Comparison of ENCODE assay signal across 9 mouse cellular contexts in genomic region chr12:3356824-3357223, GRCm38 (mm10). TPM values are rescaled to one million over a fixed set of nuclear protein-coding genes. Genes with fewer than 3 reads are reported as not detected.
DNase-seq lines count a peak whose midpoint lies in the region; ATAC-seq lines count a peak whose summit lies in the region.
"Had no signal": no experiment of that assay in that cellular context is flagged by ENCODE, and none has a peak within 500 bp of the region (broad histone marks: within the 10 kb centered on the region; RNA-seq: fewer than 3 reads in every experiment).

No protein-coding gene starts in this region.

- DNase-seq in heart, adult 9 months (ENCODE audit: low spot score in 2 of 2), result no peak
- DNase-seq in CD4-positive helper T cell, adult 2 months (ENCODE audit: low read depth, low spot score), result peak; percentile 80
- DNase-seq in embryonic facial prominence, embryonic 10.5 days (ENCODE audit: low spot score), result no peak
- DNase-seq in adrenal gland, adult 8-10 months, result no peak
- DNase-seq in c-Kit-positive CD71-positive TER-119-positive erythroid progenitor cells, embryonic 14.5 days (ENCODE audit: low spot score), result no peak
- no peak for DNase-seq in left cerebral cortex, adult 8-10 months (ENCODE audit: low spot score in 2 of 2)

- H3K27ac ChIP-seq in heart, embryonic 16.5 days (ENCODE audit: low read length), result no peak overlapping the region
- no peak overlapping the region for H3K27ac ChIP-seq in embryonic facial prominence, embryonic 10.5 days (replicated peaks)

- no peaks in the 10 kb centered on the region for H3K27me3 ChIP-seq in heart, embryonic 16.5 days (ENCODE audit: control insufficient read depth, insufficient read depth, low read length)
- no peaks in the 10 kb centered on the region for H3K27me3 ChIP-seq in embryonic facial prominence, embryonic 10.5 days (replicated peaks; ENCODE audit: low read depth, poor library complexity, severe bottlenecking)
- H3K27me3 ChIP-seq: Patski had no signal

- no peak overlapping the region for H3K9ac ChIP-seq in heart, embryonic 16.5 days (ENCODE audit: low read length)

- peak overlapping the region; percentile 49 for H3K4me2 ChIP-seq in heart, embryonic 16.5 days (ENCODE audit: low read depth, low read length)

- peak overlapping the region; percentile 26; the same call in 1 of the 2 replicates for H3K4me3 ChIP-seq in heart, embryonic 16.5 days (ENCODE audit: low read length)
- H3K4me3 ChIP-seq in embryonic facial prominence, embryonic 10.5 days, result peak overlapping the region; percentile 26; the same call in 1 of the 2 replicates

- H3K4me1 ChIP-seq in heart, embryonic 16.5 days (ENCODE audit: control insufficient read depth, insufficient read depth, low read length), result no peaks in the 10 kb centered on the region
- no peaks in the 10 kb centered on the region for H3K4me1 ChIP-seq in embryonic facial prominence, embryonic 10.5 days

- no peaks in the 10 kb centered on the region for H3K9me3 ChIP-seq in heart, embryonic 16.5 days (replicated peaks; ENCODE audit: control insufficient read depth, low read length)
- H3K9me3 ChIP-seq in embryonic facial prominence, embryonic 10.5 days, result no peaks in the 10 kb centered on the region

- 44% methylated on average over 16 of the region's 16 CpGs for WGBS in heart, embryonic 16.5 days
- WGBS in embryonic facial prominence, embryonic 10.5 days, result 66% methylated on average over 16 of the region's 16 CpGs

- no peak for ATAC-seq in heart, embryonic 16.5 days (replicated peaks; ENCODE audit: extremely low read depth, insufficient read depth, low FRiP score)
- ATAC-seq in megakaryocyte, adult 5-6 weeks (ENCODE audit: poor library complexity, severe bottlenecking), result peak; percentile 55
- ATAC-seq: Patski had no signal

- H3K36me3 ChIP-seq in heart, embryonic 16.5 days (ENCODE audit: control insufficient read depth, insufficient read depth), result no peaks in the 10 kb centered on the region
- no peaks in the 10 kb centered on the region for H3K36me3 ChIP-seq in embryonic facial prominence, embryonic 10.5 days (replicated peaks)

RNA-seq across cellular contexts. Expression of gene Kif3c, which starts 8.1 kb away (rescaled TPM):
- 5.1 and 5.2 TPM in 2 replicates for polyA plus RNA-seq in heart, embryonic 16.5 days (2015; fragmentation: Nextera tagmentation; extraction: Ambion mirVana)
- 18.4 and 20.5 TPM in 2 replicates for polyA plus RNA-seq in embryonic facial prominence, embryonic 10.5 days (2016; fragmentation: Nextera tagmentation; extraction: Ambion mirVana)
- total RNA-seq in megakaryocyte, adult 5-6 weeks (2015), result 1.8 and 2.5 TPM in 2 replicates
- total RNA-seq in megakaryocyte, adult 5-6 weeks (2017), result 1.8 and 1.9 TPM in 2 replicates
- total RNA-seq in adrenal gland, adult 8-10 months (2022), result 10 to 100 TPM; 32.7 to 53.6 (median 38.6) TPM
- total RNA-seq in left cerebral cortex, adult 8-10 months (2022), result 100 to 1,000 TPM; 164 to 176 (median 165) TPM

RNA-seq across cellular contexts. Expression of gene Rab10, which starts 47.1 kb away (rescaled TPM):
- 63.1 and 69.6 TPM in 2 replicates for polyA plus RNA-seq in heart, embryonic 16.5 days (2015; fragmentation: Nextera tagmentation; extraction: Ambion mirVana)
- polyA plus RNA-seq in embryonic facial prominence, embryonic 10.5 days (2016; fragmentation: Nextera tagmentation; extraction: Ambion mirVana), result 73.8 and 76.4 TPM in 2 replicates
- 68.7 and 74.6 TPM in 2 replicates for total RNA-seq in megakaryocyte, adult 5-6 weeks (2015)
- 94.9 and 96.9 TPM in 2 replicates for total RNA-seq in megakaryocyte, adult 5-6 weeks (2017)
- 100 to 1,000 TPM; 179 to 239 (median 190) TPM for total RNA-seq in adrenal gland, adult 8-10 months (2022)
- 100 to 1,000 TPM; 125 to 138 (median 131) TPM for total RNA-seq in left cerebral cortex, adult 8-10 months (2022)

Comparison
In these comparisons a context has a peak if more than half of its experiments do, and no peak if none do; other contexts are left out.
1. RNA of gene Kif3c, which starts 8.1 kb away (total RNA-seq): 164 to 176 TPM in left cerebral cortex, adult 8-10 months and 32.7 to 53.6 TPM in adrenal gland, adult 8-10 months; 1.8 to 2.5 TPM in megakaryocyte, adult 5-6 weeks; every median in the first group is over 4 times any median in the second.